Mouse (Mus musculus): ENCODE data around the gene Cd164. TPM values are rescaled to one million over a fixed set of nuclear protein-coding genes. Genes with fewer than 3 reads are reported as not detected.

The Cd164 gene
- total RNA-seq, 2 experiments from 2014 or later, result 52.3 to 87.6 TPM

Other genes with a start within 250 kb of the Cd164 start
- 14.1 and 18.0 TPM in 2 replicates for gene Fig4, start 216.2 kb upstream of the Cd164 start, total RNA-seq (2015; ENCODE audit: low replicate concordance)
- gene Fig4, start 216.2 kb upstream of the Cd164 start, total RNA-seq (2017; ENCODE audit: low replicate concordance), result 13.7 and 15.4 TPM in 2 replicates
- gene Ak9, start 215.4 kb upstream of the Cd164 start, total RNA-seq (2015; ENCODE audit: low replicate concordance), result not detected in 2 replicates
- 0.13 TPM in 1 of 2 replicates, not detected in the other for gene Ak9, start 215.4 kb upstream of the Cd164 start, total RNA-seq (2017; ENCODE audit: low replicate concordance)
- gene Zbtb24, start 69.0 kb upstream of the Cd164 start, total RNA-seq (2015; ENCODE audit: low replicate concordance), result 5.9 and 10.8 TPM in 2 replicates
- gene Zbtb24, start 69.0 kb upstream of the Cd164 start, total RNA-seq (2017; ENCODE audit: low replicate concordance), result 10.8 and 15.2 TPM in 2 replicates
- 10.1 and 19.7 TPM in 2 replicates for gene Mical1, start 43.1 kb upstream of the Cd164 start, total RNA-seq (2015; ENCODE audit: low replicate concordance)
- 0.76 and 11.4 TPM in 2 replicates for gene Mical1, start 43.1 kb upstream of the Cd164 start, total RNA-seq (2017; ENCODE audit: low replicate concordance)
- gene Smpd2, start 29.0 kb upstream of the Cd164 start, total RNA-seq (2015; ENCODE audit: low replicate concordance), result 0.84 and 4.7 TPM in 2 replicates
- 2.3 TPM in 1 of 2 replicates, not detected in the other for gene Smpd2, start 29.0 kb upstream of the Cd164 start, total RNA-seq (2017; ENCODE audit: low replicate concordance)
- gene Ppil6, start 29.0 kb upstream of the Cd164 start, total RNA-seq (2015; ENCODE audit: low replicate concordance), result not detected in 2 replicates
- not detected in 2 replicates for gene Ppil6, start 29.0 kb upstream of the Cd164 start, total RNA-seq (2017; ENCODE audit: low replicate concordance)
- not detected in 2 replicates for gene Ccdc162, start 197.2 kb downstream of the Cd164 start, total RNA-seq (2015; ENCODE audit: low replicate concordance)
- not detected in 2 replicates for gene Ccdc162, start 197.2 kb downstream of the Cd164 start, total RNA-seq (2017; ENCODE audit: low replicate concordance)

Data from erythroid progenitor cell, adult 5-6 weeks (primary cell).